Mouse (Mus musculus): ENCODE data around the gene Hkdc1. TPM values are rescaled to one million over a fixed set of nuclear protein-coding genes. Genes with fewer than 3 reads are reported as not detected.
A peak's percentile ranks its signal among the peaks of the same experiment; 100 is the strongest.

The Hkdc1 gene
- polyA plus RNA-seq, 2 experiments: 2.4 to 4.1 TPM

- no peaks in the 10 kb centered on the region for H3K9me3 ChIP-seq (ENCODE audit: control insufficient read depth, low read length)
Observed at GRCm38 (mm10) chr10:62340095-62340731, 82.1 kb downstream of the Hkdc1 start.

DNA sequence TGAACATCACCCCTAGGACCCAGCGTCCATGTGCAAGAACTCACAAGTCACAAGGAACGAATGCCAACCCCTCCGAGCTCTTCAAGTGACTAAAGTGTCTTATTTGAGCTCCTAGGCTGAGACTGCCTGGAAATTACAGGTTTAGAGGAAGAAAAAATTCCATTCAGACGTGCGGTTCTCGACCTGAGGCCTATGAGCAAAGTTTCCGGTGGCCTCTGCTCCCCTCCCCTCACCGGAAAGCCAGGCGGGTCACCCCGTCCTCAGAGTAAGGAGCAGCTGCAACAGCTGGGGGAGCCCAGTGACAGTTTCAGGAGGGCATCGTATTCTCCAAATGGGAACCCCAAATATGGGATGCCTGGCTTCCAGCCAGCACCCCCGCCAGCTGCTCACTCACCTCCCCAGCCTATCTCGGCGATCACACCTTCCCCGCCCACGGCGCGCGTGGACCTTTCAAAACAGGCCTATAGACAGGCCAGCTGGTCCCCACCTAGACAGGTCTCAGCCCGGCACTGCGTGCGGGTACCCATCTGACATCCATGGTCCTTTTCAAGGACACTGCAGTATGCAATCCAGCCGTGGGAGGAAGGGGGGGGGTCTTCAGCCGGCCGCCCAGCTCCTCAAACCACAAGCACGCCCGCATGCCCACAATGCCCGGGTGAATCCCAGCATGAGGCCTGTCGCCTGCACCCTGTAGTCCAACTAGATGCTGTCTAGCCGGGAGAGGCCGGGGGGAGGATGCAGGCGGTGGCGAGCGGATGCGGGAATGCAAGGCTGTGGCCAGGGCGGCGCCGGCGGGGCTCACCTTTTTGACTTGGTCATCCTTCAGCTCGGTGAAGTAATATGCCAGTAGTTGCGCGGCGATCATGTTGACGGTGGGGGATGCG lies 82.8 kb downstream of the Hkdc1 start:
- H3K36me3 ChIP-seq (replicated peaks; ENCODE audit: control insufficient read depth, insufficient read depth, low read depth): peaks cover 3% of the 10 kb centered on the region; the same call in 1 of the 2 replicates
- peaks cover 61 to 68% of the 10 kb centered on the region in 2 experiments for H3K4me1 ChIP-seq (replicated peaks; ENCODE audit: control insufficient read depth in 2 of 2, insufficient read depth in 2 of 2, low read length in 1 of 2)
- H3K27me3 ChIP-seq (ENCODE audit: control insufficient read depth, insufficient read depth, low read length): no peaks in the 10 kb centered on the region
- DNase-seq (ENCODE audit: low read depth in 3 of 3, low spot score in 3 of 3) (no peak), ATAC-seq (ENCODE audit: insufficient read depth) (peak; percentile 3; the same call in 1 of the 2 replicates)
- H3K9ac ChIP-seq (replicated peaks): peak overlapping the region; percentile 98
- no peaks in the 10 kb centered on the region for H3K9me3 ChIP-seq (ENCODE audit: control insufficient read depth, low read length)
- WGBS (ENCODE audit: insufficient replicate concordance): 3% methylated on average over 45 of the region's 45 CpGs
- peak overlapping the region; percentile 91 for H3K27ac ChIP-seq
- H3K4me3 ChIP-seq (ENCODE audit: insufficient read depth in 1 of 2, low read depth in 2 of 2, low read length in 2 of 2): peak overlapping the region; percentile 78 to 79
- TF ChIP-seq EP300 (IDR thresholded peaks at IDR 0.05; ENCODE audit: low read depth) (no peak), CTCF (IDR thresholded peaks at IDR 0.05; ENCODE audit: low read depth) (no peak)
- peak overlapping the region; percentile 98 for H3K4me2 ChIP-seq (ENCODE audit: low read depth)

More at GRCm38 (mm10) chr10:62340095-62340731, 82.1 kb downstream of the Hkdc1 start:
- TF ChIP-seq CTCF (IDR thresholded peaks at IDR 0.05; ENCODE audit: low read depth): no peak; the same call in 1 of the 2 replicates
- TF ChIP-seq EP300 (IDR thresholded peaks at IDR 0.05; ENCODE audit: low read depth): 0 out of 2 replicates have a peak, but pooled peaks have one; percentile 22
- peaks cover 3% of the 10 kb centered on the region; the same call in 1 of the 2 replicates for H3K36me3 ChIP-seq (replicated peaks; ENCODE audit: control insufficient read depth, insufficient read depth, low read depth)
- DNase-seq (ENCODE audit: low read depth in 3 of 3, low spot score in 3 of 3) (peak; percentile 90 to 94 (median 91)), ATAC-seq (ENCODE audit: insufficient read depth) (peak; percentile 86)
- H3K27me3 ChIP-seq (ENCODE audit: control insufficient read depth, insufficient read depth, low read length): no peaks in the 10 kb centered on the region
- peaks cover 61 to 68% of the 10 kb centered on the region in 2 experiments for H3K4me1 ChIP-seq (replicated peaks; ENCODE audit: control insufficient read depth in 2 of 2, insufficient read depth in 2 of 2, low read length in 1 of 2)
- H3K9ac ChIP-seq (replicated peaks): peak overlapping the region; percentile 98
- peak overlapping the region; percentile 98 for H3K4me2 ChIP-seq (ENCODE audit: low read depth)
- peak overlapping the region; percentile 91 for H3K27ac ChIP-seq
- WGBS (ENCODE audit: insufficient replicate concordance): under 1% methylated on average over 38 of the region's 38 CpGs
- H3K4me3 ChIP-seq (ENCODE audit: insufficient read depth in 1 of 2, low read depth in 2 of 2, low read length in 2 of 2): peak overlapping the region; percentile 78 to 79

DNA sequence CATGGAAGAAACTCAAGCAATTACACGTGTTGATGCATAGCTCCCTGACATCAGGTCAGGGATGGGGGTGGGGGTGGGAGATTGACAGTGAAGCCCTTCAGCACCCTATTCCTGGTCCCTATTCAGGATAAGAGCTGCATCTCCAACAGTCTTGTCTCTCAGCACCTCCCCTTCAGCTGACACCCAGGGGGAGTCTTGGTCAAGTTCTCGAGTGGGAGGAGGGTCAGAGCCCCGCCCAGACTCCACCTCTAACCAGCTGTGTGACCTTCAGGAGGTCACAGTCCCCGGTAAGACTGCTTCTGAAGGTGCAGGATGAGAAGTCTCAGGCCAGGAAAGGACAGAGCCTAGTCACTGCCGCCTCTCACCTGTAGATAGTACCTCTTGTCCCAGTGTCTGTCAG lies 83.7 kb downstream of the Hkdc1 start:
- H3K4me2 ChIP-seq (ENCODE audit: low read depth): peak overlapping the region; percentile 98
- TF ChIP-seq CTCF (IDR thresholded peaks at IDR 0.05; ENCODE audit: low read depth) (no peak), EP300 (IDR thresholded peaks at IDR 0.05; ENCODE audit: low read depth) (no peak)
- peaks cover 59 to 65% of the 10 kb centered on the region in 2 experiments for H3K4me1 ChIP-seq (replicated peaks; ENCODE audit: control insufficient read depth in 2 of 2, insufficient read depth in 2 of 2, low read length in 1 of 2)
- no peak for ATAC-seq (ENCODE audit: insufficient read depth)
- no peaks in the 10 kb centered on the region for H3K27me3 ChIP-seq (ENCODE audit: control insufficient read depth, insufficient read depth, low read length)
- no peaks in the 10 kb centered on the region for H3K9me3 ChIP-seq (ENCODE audit: control insufficient read depth, low read length)
- WGBS (ENCODE audit: insufficient replicate concordance): 21% methylated on average over 5 of the region's 5 CpGs
- H3K4me3 ChIP-seq (ENCODE audit: insufficient read depth in 1 of 2, low read depth in 2 of 2, low read length in 2 of 2): peak overlapping the region; percentile 78 to 79
- DNase-seq (ENCODE audit: low read depth in 3 of 3, low spot score in 3 of 3): no peak
- H3K9ac ChIP-seq (replicated peaks): peak overlapping the region; percentile 98
- H3K36me3 ChIP-seq (replicated peaks; ENCODE audit: control insufficient read depth, insufficient read depth, low read depth): peaks cover 3% of the 10 kb centered on the region; the same call in 1 of the 2 replicates
- peak overlapping the region; percentile 91 for H3K27ac ChIP-seq

DNA sequence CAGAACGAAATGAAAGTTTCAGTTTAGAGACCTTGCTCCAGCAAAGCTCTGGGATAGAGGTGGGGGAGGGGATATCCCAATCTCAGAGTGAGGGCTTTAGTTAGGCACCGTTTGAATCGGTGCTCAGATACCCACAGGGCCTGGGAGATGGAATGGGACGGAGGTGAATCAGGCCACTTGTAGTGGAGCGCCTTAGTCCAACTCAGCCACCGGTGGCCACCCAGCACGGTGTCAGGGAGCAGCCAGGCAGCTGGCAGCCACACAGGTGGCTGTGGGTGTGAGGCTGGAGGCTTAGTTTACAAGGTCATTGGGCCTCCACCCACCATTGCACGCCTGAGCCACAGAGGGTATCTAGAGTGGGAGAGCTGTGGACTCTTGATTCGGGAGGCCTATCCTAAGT lies 84.1 kb downstream of the Hkdc1 start:
- WGBS (ENCODE audit: insufficient replicate concordance): 65% methylated on average over 9 of the region's 9 CpGs
- ATAC-seq (ENCODE audit: insufficient read depth): no peak
- H3K36me3 ChIP-seq (replicated peaks; ENCODE audit: control insufficient read depth, insufficient read depth, low read depth): peaks cover 3% of the 10 kb centered on the region; the same call in 1 of the 2 replicates
- peaks cover 59 to 65% of the 10 kb centered on the region in 2 experiments for H3K4me1 ChIP-seq (replicated peaks; ENCODE audit: control insufficient read depth in 2 of 2, insufficient read depth in 2 of 2, low read length in 1 of 2)
- H3K9ac ChIP-seq (replicated peaks): no peak overlapping the region
- H3K27me3 ChIP-seq (ENCODE audit: control insufficient read depth, insufficient read depth, low read length): no peaks in the 10 kb centered on the region
- no peak for DNase-seq (ENCODE audit: low read depth in 3 of 3, low spot score in 3 of 3)
- peak overlapping the region; percentile 13 for H3K27ac ChIP-seq
- H3K9me3 ChIP-seq (ENCODE audit: control insufficient read depth, low read length): no peaks in the 10 kb centered on the region
- peak overlapping the region; percentile 98 for H3K4me2 ChIP-seq (ENCODE audit: low read depth)
- no peak for TF ChIP-seq EP300 (IDR thresholded peaks at IDR 0.05; ENCODE audit: low read depth)
- TF ChIP-seq CTCF (IDR thresholded peaks at IDR 0.05; ENCODE audit: low read depth): no peak
- H3K4me3 ChIP-seq (ENCODE audit: insufficient read depth in 1 of 2, low read depth in 2 of 2, low read length in 2 of 2): peak overlapping the region; percentile 78 to 79
